Mouse (Mus musculus) heart, adult 2 months (tissue): ENCODE data around the gene Denr.

ENCODE experiments used
- CTCF ChIP-seq: fragments of 200-600 bp; IDR thresholded peaks from 2 replicates; pipeline ENCODE4 v1.8.1; 2022; ENCODE audit warnings: antibody characterized with exemption, mild to moderate bottlenecking, moderate library complexity
- EP300 ChIP-seq: fragments of 200-500 bp; IDR thresholded peaks from 2 replicates; pipeline ENCODE4 v1.6.1; 2011; ENCODE audit warnings: low read depth, low read length, control low read depth; ENCODE audit not compliant: insufficient read depth
- POLR2A ChIP-seq: fragments of 200-500 bp; IDR thresholded peaks from 2 replicates; pipeline ENCODE4 v1.6.1; 2011; ENCODE audit warnings: mild to moderate bottlenecking, low read depth, low read length, control low read depth; ENCODE audit not compliant: insufficient read depth

DNA sequence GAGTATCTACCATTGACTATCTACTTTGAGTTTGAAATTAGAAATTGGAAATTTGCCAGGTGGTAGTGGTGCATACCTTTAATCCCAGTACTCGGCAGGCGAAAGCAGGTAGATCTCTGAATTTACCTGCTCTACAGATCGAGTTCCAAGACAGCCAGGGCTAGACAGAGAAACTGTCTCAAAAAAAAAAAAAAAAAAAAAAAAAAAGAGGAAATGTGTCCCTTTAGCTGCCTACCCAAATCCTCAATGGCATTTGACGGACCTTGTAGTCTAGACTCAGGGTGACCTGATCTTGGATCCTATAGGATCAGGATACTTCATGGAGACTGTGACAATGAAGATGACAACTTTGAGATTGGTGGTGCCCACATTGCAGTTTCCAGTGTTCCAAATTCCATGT lies 40.5 kb upstream of the Denr start:
- TF ChIP-seq CTCF, result no peak
- TF ChIP-seq EP300, result no peak
- no peak for TF ChIP-seq POLR2A
